Mouse (Mus musculus) midbrain, embryonic 16.5 days (tissue): ENCODE data around the gene Gm45233. TPM values are rescaled to one million over a fixed set of nuclear protein-coding genes. Genes with fewer than 3 reads are reported as not detected.
A peak's percentile ranks its signal among the peaks of the same experiment; 100 is the strongest.

Source experiments
- ATAC-seq: fragments of 200-750 bp; cut with Nextera tagmentation; 2 replicates; pipeline ENCODE4 v1.8.0; 2017; ENCODE audit warnings: moderate TSS enrichment
- H3K27ac ChIP-seq: fragments of 300-500 bp; sonication (generic); 2 replicates; pipeline ENCODE4 v1.5.1; 2014; ENCODE audit warnings: mild to moderate bottlenecking, low read length, mixed read lengths
- H3K27me3 ChIP-seq: fragments of 300-500 bp; sonication (generic); 2 replicates; pipeline ENCODE4 v1.6.1; 2014; ENCODE audit warnings: low read depth, low read length, mixed read lengths; ENCODE audit not compliant: control insufficient read depth, insufficient read depth
- H3K36me3 ChIP-seq: fragments of 300-500 bp; sonication (generic); 2 replicates; pipeline ENCODE4 v1.6.1; 2014; ENCODE audit warnings: mild to moderate bottlenecking, low read length, moderate library complexity, mixed read lengths; ENCODE audit not compliant: control insufficient read depth, insufficient read depth
- H3K4me1 ChIP-seq: fragments of 300-500 bp; sonication (generic); 2 replicates; pipeline ENCODE4 v1.6.1; 2014; ENCODE audit warnings: mild to moderate bottlenecking, low read length, mixed read lengths; ENCODE audit not compliant: control insufficient read depth, insufficient read depth
- H3K4me2 ChIP-seq: fragments of 300-500 bp; sonication (generic); 2 replicates; pipeline ENCODE4 v1.6.1; 2014; ENCODE audit warnings: mild to moderate bottlenecking, low read length, mixed read lengths
- H3K4me3 ChIP-seq: fragments of 300-500 bp; sonication (generic); 2 replicates; pipeline ENCODE4 v1.5.1; 2014; ENCODE audit warnings: low read depth, mild to moderate bottlenecking, low read length, moderate library complexity, mixed read lengths
- H3K9ac ChIP-seq: fragments of 300-500 bp; sonication (generic); 2 replicates; pipeline ENCODE4 v1.6.1; 2014; ENCODE audit warnings: low read depth, low read length, mixed read lengths
- H3K9me3 ChIP-seq: fragments of 300-500 bp; sonication (generic); replicated peaks from 2 replicates; pipeline ENCODE4 v1.6.1; 2014; ENCODE audit warnings: mild to moderate bottlenecking, low read length, mixed read lengths; ENCODE audit not compliant: control insufficient read depth, poor library complexity, severe bottlenecking
- WGBS: fragments of 180-500 bp; shearing (Covaris S2); extraction: QIAGEN DNeasy Blood & Tissue Kit; methylation state at CpG from one replicate; pipeline ENCODE4 v1.1.7; 2014; 5-methylcytosine and 5-hydroxymethylcytosine counted together
- polyA plus RNA-seq: library from polyadenylated mRNA; unstranded; fragments of >200 nt; fragmentation: Nextera tagmentation; extraction: Ambion mirVana; gene quantifications from 2 replicates; pipeline ENCODE4 v1.2.1, GENCODE M21; 2015

Gm45233 gene
- polyA plus RNA-seq, 1 experiment from 2014 or later = 0.36 TPM

DNA sequence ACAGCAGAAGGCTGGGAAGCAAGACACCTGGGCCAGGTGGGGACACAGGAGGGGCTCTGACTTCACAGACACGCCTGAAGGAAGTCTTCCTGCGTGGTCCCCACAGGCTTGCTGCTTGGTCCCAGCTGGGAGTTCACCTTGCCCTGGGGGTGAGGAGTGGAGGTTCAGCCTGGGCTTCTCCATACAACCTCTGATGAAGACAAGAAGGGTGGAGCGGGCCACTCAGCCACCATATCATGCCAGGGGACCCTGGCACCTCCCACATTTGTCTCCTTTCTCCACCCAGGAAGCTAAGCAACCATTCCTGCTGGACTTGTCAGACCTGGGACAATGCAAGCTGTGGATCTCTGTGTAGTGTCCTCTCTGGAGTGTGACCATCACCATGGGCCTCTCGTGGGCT is 18.9 kb downstream of the Gm45233 start, which contains the start of gene Vsig10l:
Gene Vsig10l (plus strand): TSS at position 301 of the 400 bp plus-strand sequence.
- Histone ChIP-seq H3K27me3 (no peaks in the 10 kb centered on the region), H3K9me3 (no peaks in the 10 kb centered on the region), H3K4me2 (no peak within 1 kb of the TSS), H3K9ac (no peak within 1 kb of the TSS), H3K4me1 (peaks cover 2% of the 10 kb centered on the region), H3K36me3 (no peaks in the 10 kb centered on the region), H3K4me3 (no peak within 1 kb of the TSS), H3K27ac (no peak within 1 kb of the TSS)
- no peak for ATAC-seq
- 70% methylated on average over 4 of the region's 4 CpGs for WGBS

- no peaks in the 10 kb centered on the region for H3K36me3 ChIP-seq
- H3K27me3 ChIP-seq = no peaks in the 10 kb centered on the region
- no peak overlapping the region for H3K4me3 ChIP-seq
- whole genome bisulfite sequencing = 80% methylated on average over 7 of the region's 7 CpGs
- H3K9me3 ChIP-seq = no peaks in the 10 kb centered on the region
- no peak overlapping the region for H3K27ac ChIP-seq
- H3K4me1 ChIP-seq = peaks cover 2% of the 10 kb centered on the region
- no peak for ATAC-seq
- no peak overlapping the region for H3K9ac ChIP-seq
- no peak overlapping the region for H3K4me2 ChIP-seq
These were observed 20.0 kb downstream of the Gm45233 start for GRCm38 (mm10) chr7:43463976-43464375.

- ATAC-seq = peak; percentile 16
- Histone ChIP-seq H3K9ac (peak overlapping the region; percentile 67), H3K4me1 (peaks cover 2% of the 10 kb centered on the region), H3K4me3 (peak overlapping the region; percentile 56), H3K4me2 (peak overlapping the region; percentile 82), H3K27ac (peak overlapping the region; percentile 54; the same call in 1 of the 2 replicates), H3K27me3 (no peaks in the 10 kb centered on the region), H3K36me3 (no peaks in the 10 kb centered on the region), H3K9me3 (no peaks in the 10 kb centered on the region)
- 5% methylated on average over 35 of the region's 35 CpGs for WGBS
These were observed 21.0 kb downstream of the Gm45233 start for GRCm38 (mm10) chr7:43464864-43465343.

GRCm38 (mm10) chr7:43465344-43466098 is 21.6 kb downstream of the Gm45233 start:
- Histone ChIP-seq H3K36me3 (no peaks in the 10 kb centered on the region), H3K4me2 (peak overlapping the region; percentile 82), H3K9me3 (no peaks in the 10 kb centered on the region), H3K27me3 (no peaks in the 10 kb centered on the region), H3K4me3 (peak overlapping the region; percentile 56), H3K4me1 (peaks cover 2% of the 10 kb centered on the region), H3K9ac (peak overlapping the region; percentile 67), H3K27ac (peak overlapping the region; percentile 54)
- WGBS = under 1% methylated on average over 32 of the region's 33 CpGs
- peak; percentile 89 for ATAC-seq

DNA sequence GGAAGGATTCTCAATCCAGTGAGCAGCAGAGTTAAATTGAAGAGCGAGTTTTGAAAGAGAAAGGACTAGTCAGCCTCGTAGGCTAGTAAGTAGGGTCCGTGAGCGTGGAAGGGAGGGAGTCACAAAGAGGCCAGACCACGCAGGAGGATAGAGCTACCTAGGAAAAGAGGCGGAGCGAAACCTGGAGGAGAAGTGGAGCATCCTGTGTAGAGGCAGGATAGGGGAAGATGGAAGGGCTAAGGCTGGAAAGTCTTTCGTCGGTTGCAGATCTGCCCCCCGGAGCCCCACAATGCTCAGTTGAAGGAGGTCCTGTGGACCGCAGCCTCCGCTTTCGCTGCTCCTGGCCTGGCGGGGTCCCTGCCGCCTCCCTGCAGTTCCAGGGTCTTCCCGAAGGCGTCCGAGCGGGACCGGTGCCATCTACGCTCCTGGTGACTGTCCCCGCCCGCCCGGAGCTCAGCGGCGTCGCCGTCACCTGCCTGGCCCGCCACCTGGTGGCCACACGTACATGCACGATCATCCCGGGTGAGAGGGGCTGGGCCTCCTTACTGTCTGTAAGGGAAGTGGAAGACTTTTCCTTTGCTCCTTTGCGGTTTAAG is 22.3 kb downstream of the Gm45233 start:
- peak overlapping the region; percentile 82 for H3K4me2 ChIP-seq
- peak overlapping the region; percentile 56 for H3K4me3 ChIP-seq
- H3K9ac ChIP-seq = peak overlapping the region; percentile 64
- peak overlapping the region; percentile 44 for H3K27ac ChIP-seq
- peaks cover 2% of the 10 kb centered on the region for H3K4me1 ChIP-seq
- H3K9me3 ChIP-seq = no peaks in the 10 kb centered on the region
- no peaks in the 10 kb centered on the region for H3K36me3 ChIP-seq
- no peaks in the 10 kb centered on the region for H3K27me3 ChIP-seq
- ATAC-seq = peak; percentile 73
- under 1% methylated on average over 33 of the region's 33 CpGs for WGBS

- peaks cover 2% of the 10 kb centered on the region for H3K4me1 ChIP-seq
- no peak overlapping the region for H3K4me2 ChIP-seq
- no peaks in the 10 kb centered on the region for H3K27me3 ChIP-seq
- no peak overlapping the region for H3K4me3 ChIP-seq
- H3K9me3 ChIP-seq = no peaks in the 10 kb centered on the region
- no peak overlapping the region for H3K27ac ChIP-seq
- 42% methylated on average over 8 of the region's 8 CpGs for WGBS
- 0 out of 2 replicates have a peak, but pooled peaks cover 2% of the 10 kb centered on the region for H3K36me3 ChIP-seq
- no peak overlapping the region for H3K9ac ChIP-seq
- ATAC-seq = no peak
These were observed 26.4 kb downstream of the Gm45233 start for GRCm38 (mm10) chr7:43470373-43470772.

DNA sequence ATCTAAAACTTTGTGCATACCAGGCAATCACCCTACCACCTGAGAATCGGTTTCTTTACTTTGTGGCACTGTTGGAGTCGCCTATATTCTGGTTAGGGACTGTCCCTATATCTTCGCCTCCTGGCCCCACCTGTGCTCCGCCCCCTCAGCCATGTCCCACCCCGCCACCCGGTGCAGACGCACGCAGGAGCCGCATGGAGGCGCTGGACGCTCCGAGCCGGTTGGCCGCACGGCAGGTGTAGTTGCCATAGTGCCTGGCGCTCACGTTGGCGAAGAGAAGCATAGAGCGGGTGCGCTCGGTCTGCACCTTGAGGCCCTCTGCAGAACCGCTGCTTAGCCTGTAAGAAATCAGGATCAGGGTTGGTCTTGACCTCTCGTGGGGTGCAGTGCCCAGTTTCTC is 31.8 kb downstream of the Gm45233 start:
- Histone ChIP-seq H3K27me3 (peaks cover 8% of the 10 kb centered on the region), H3K9me3 (no peaks in the 10 kb centered on the region), H3K36me3 (peaks cover 10% of the 10 kb centered on the region; the same call in 1 of the 2 replicates), H3K4me1 (no peaks in the 10 kb centered on the region), H3K27ac (no peak overlapping the region), H3K9ac (no peak overlapping the region), H3K4me2 (no peak overlapping the region), H3K4me3 (no peak overlapping the region)
- WGBS = 26% methylated on average over 23 of the region's 23 CpGs
- ATAC-seq = peak; percentile 12; the same call in 1 of the 2 replicates

DNA sequence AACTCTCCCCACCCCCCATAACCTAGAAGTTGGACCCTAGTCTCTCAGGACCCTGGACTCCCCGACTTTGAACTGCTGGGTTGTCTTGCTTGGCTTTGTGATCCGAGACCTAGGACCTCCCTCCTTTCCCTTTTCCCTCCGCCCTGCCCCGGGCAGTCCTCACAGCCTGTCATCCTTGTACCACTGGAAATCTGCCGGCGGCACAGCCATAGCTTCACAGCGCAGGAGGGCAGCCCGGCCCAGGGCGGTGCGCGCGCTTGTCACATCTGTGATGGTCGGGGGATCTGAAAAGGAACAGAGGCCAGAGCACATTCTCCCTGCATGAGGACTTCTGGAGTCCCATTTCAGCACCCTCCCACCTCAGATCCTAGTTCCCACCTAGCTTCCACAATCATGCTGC is 32.4 kb downstream of the Gm45233 start:
- peaks cover 10% of the 10 kb centered on the region; the same call in 1 of the 2 replicates for H3K36me3 ChIP-seq
- H3K27me3 ChIP-seq = peaks cover 8% of the 10 kb centered on the region
- H3K9ac ChIP-seq = no peak overlapping the region
- no peak overlapping the region for H3K4me3 ChIP-seq
- no peak for ATAC-seq
- 14% methylated on average over 13 of the region's 13 CpGs for WGBS
- no peaks in the 10 kb centered on the region for H3K4me1 ChIP-seq
- H3K27ac ChIP-seq = no peak overlapping the region
- H3K9me3 ChIP-seq = no peaks in the 10 kb centered on the region
- H3K4me2 ChIP-seq = no peak overlapping the region

- Histone ChIP-seq H3K4me1 (peaks cover 4% of the 10 kb centered on the region; the same call in 1 of the 2 replicates), H3K4me2 (no peak overlapping the region), H3K9ac (no peak overlapping the region), H3K36me3 (peaks cover 4% of the 10 kb centered on the region; the same call in 1 of the 2 replicates), H3K4me3 (no peak overlapping the region), H3K27me3 (peaks cover 8% of the 10 kb centered on the region), H3K9me3 (no peaks in the 10 kb centered on the region), H3K27ac (no peak overlapping the region)
- 63% methylated on average over 3 of the region's 3 CpGs for WGBS
- ATAC-seq = no peak
These were observed 37.3 kb downstream of the Gm45233 start for GRCm38 (mm10) chr7:43481191-43481590.
